Mouse (Mus musculus): ENCODE results near the gene Rcn3. TPM values are rescaled to one million over a fixed set of nuclear protein-coding genes. Genes with fewer than 3 reads are reported as not detected.

Gene Rcn3
- polyA plus RNA-seq, 1 experiment = 7.6 TPM

DNA sequence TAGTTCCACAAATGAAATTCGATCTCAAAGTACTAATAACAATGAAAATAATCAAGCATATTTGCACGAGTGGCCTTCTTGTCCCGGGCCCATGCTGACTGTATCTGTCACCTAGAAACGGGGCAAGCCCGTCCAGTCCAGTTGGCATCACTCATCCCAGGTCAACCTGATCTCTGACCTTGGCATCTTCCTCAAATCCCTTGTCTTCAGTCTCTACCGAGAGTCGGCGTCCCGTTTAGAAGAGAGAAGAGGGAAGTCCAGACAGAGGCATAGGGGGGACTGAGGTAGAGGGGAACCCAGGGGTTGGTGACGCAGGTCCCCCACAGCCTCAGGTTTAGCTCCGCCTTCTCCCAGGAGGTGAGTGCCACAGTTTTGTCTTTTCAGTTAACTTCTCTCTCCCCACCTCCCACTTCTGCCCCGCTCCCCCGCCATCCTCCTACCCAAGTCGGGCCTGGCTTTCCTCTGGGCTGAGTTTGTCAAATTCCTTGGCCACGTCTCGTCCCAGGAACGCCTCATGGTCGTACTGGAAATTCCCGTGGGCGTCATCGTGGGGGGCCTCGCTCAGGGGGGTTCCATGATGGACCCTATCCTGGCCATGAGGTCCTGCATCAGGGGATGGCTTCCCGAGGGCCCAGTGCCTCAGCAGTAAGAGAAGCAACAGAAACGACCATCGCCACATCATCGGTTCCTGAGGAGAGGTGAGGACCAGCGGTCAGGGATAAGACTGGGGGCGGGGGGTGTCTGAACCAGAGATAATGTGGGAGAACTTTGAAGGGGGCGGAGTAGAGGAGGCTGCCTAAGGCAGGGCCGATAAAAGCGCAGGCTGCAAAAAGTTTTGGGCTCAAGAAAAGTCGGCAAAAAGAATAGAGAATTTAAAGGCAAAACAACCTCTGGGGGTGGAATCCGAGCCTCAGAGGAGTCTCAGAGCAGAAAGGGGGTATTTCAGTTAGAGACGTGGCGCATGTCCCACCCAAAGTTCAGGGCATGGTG is 725 bp downstream of the Rcn3 start:
- no peaks in the 10 kb centered on the region; the same call in 1 of the 2 replicates for H3K27me3 ChIP-seq (ENCODE audit: control insufficient read depth, insufficient read depth, low read length)
- H3K27ac ChIP-seq (ENCODE audit: insufficient read depth, low read length) = no peak overlapping the region
- no peak overlapping the region for H3K4me3 ChIP-seq (replicated peaks; ENCODE audit: insufficient read depth, low read depth, low read length)
- no peak for TF ChIP-seq CTCF (IDR thresholded peaks at IDR 0.05; ENCODE audit: borderline replicate concordance, insufficient read depth, low read depth, low read length)
- no peak for TF ChIP-seq POLR2A (IDR thresholded peaks at IDR 0.05; ENCODE audit: borderline replicate concordance, insufficient read depth, low read length)
- no peaks in the 10 kb centered on the region for H3K4me1 ChIP-seq (ENCODE audit: control insufficient read depth, insufficient read depth, low read length)
- no peak for DNase-seq
- WGBS = 22% methylated on average over 35 of the region's 35 CpGs

DNA sequence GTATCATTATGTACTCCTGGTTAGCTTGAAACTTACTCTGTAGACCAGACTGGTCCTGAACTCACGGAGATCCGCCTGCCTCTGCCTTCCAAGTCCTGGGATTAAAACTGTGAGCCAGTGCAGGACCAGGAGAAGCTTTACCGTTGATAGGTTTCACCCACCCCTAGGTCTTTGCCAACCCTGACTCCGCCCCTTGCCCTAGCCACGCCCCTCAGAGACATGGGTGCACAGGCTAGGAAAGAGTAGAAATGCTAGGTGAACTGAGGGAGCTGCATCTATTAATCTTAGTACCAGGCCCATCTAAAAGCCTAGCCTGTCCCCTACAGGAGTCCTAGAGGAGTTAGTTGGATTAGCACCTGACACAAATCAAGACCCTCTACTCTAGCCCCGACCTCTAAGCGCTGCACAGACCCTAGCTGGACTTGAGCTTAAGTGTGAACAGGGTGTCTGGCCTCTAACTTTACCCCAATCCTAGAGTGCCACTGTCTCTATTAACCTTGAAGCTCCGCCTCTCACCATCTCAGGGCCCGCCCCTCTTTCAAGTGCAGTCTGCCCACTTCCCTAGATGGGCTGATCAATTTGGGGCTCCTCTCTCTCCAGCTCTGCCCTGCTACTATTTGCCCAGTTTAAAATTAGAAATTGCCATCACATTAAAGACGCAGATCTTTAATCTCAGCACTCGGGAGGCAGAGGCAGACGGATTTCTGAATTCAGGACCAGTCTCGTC is 1.6 kb downstream of the Rcn3 start:
- Histone ChIP-seq H3K4me1 (ENCODE audit: control insufficient read depth, insufficient read depth, low read length) (no peaks in the 10 kb centered on the region), H3K27me3 (ENCODE audit: control insufficient read depth, insufficient read depth, low read length) (no peaks in the 10 kb centered on the region; the same call in 1 of the 2 replicates), H3K27ac (ENCODE audit: insufficient read depth, low read length) (no peak overlapping the region), H3K4me3 (replicated peaks; ENCODE audit: insufficient read depth, low read depth, low read length) (no peak overlapping the region)
- DNase-seq = no peak
- no peak for TF ChIP-seq CTCF (IDR thresholded peaks at IDR 0.05; ENCODE audit: borderline replicate concordance, insufficient read depth, low read depth, low read length)
- TF ChIP-seq POLR2A (IDR thresholded peaks at IDR 0.05; ENCODE audit: borderline replicate concordance, insufficient read depth, low read length) = no peak
- WGBS = 84% methylated on average over 13 of the region's 13 CpGs

DNA sequence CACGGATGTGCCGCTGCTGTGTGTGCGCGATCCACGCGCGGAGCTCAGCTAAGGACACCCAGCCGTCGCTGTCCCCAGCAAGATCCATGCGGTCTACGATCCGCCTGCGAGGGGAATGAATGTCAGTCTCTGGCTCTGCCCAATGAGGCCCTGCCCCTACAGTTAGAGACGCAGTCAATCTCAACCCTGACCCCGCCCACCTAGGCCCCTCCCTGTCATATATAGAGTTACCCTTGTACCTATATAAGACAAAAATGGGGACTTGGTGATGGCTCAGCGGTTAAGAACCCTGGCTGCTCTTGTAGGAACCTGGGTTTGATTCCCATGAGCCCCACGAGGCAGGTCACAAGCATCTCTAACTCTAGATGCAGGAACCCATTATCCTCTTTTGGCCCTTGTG is 3.4 kb downstream of the Rcn3 start:
- 94% methylated on average over 17 of the region's 17 CpGs for WGBS
- H3K4me3 ChIP-seq (replicated peaks; ENCODE audit: insufficient read depth, low read depth, low read length) = no peak overlapping the region
- no peak for TF ChIP-seq CTCF (IDR thresholded peaks at IDR 0.05; ENCODE audit: borderline replicate concordance, insufficient read depth, low read depth, low read length)
- no peak for TF ChIP-seq POLR2A (IDR thresholded peaks at IDR 0.05; ENCODE audit: borderline replicate concordance, insufficient read depth, low read length)
- H3K27ac ChIP-seq (ENCODE audit: insufficient read depth, low read length) = no peak overlapping the region
- no peaks in the 10 kb centered on the region for H3K4me1 ChIP-seq (ENCODE audit: control insufficient read depth, insufficient read depth, low read length)
- no peak for DNase-seq
- H3K27me3 ChIP-seq (ENCODE audit: control insufficient read depth, insufficient read depth, low read length) = no peaks in the 10 kb centered on the region; the same call in 1 of the 2 replicates

DNA sequence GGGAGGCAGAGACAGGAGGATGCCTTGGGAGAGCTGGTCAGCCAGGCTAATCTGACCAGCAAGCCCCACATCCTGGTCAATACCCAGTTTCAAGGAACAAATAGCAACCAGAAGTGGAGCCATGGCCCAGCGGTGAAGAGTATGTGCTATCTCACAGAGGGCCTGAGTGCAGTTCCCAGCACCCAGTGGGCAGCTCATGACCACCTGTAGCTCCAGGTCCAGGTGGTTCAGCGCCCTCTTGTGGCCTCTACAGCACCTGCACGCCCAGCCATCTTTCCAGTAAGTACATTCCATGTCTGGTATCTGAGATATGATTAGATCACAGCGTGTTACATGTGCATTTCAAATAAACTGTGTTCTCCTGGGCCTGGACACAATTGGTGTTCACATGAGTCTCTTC is 5.9 kb downstream of the Rcn3 start:
- no peak for TF ChIP-seq POLR2A (IDR thresholded peaks at IDR 0.05; ENCODE audit: borderline replicate concordance, insufficient read depth, low read length)
- no peak for TF ChIP-seq CTCF (IDR thresholded peaks at IDR 0.05; ENCODE audit: borderline replicate concordance, insufficient read depth, low read depth, low read length)
- WGBS = 79% methylated on average over 4 of the region's 4 CpGs
- no peaks in the 10 kb centered on the region for H3K27me3 ChIP-seq (ENCODE audit: control insufficient read depth, insufficient read depth, low read length)
- no peaks in the 10 kb centered on the region for H3K4me1 ChIP-seq (ENCODE audit: control insufficient read depth, insufficient read depth, low read length)
- no peak overlapping the region for H3K4me3 ChIP-seq (replicated peaks; ENCODE audit: insufficient read depth, low read depth, low read length)
- H3K27ac ChIP-seq (ENCODE audit: insufficient read depth, low read length) = no peak overlapping the region
- DNase-seq = no peak

DNA sequence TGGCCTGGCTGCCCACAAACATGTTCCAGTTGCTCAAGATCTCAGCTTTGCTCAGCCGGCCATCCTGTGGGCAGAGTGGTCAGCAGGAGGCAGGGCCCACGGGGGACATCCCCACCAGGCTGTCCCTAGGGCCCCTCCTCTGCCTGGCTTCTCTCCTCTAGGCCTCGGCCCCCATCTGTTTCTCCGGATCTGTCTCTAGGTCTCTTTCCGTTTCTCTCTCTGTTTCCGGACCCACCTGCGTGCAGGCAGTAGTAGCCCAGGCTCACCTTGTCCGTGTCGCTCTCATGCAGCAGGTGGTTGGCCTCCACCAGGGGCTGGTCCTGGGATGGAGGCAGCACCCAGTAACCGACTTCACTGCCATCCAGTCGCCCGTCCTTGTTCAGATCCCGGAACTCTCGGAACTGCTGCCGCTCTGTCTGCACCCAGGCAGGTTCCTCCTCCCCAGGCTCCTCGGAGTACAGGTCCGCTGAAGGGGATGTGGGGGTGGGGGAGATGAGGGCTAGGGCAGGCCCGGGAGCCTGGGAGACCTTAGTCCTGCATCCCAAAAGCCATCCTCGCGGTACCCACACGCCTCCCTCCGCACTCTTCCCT is 8.6 kb downstream of the Rcn3 start:
- 80% methylated on average over 22 of the region's 22 CpGs for WGBS
- H3K4me1 ChIP-seq (ENCODE audit: control insufficient read depth, insufficient read depth, low read length) = no peaks in the 10 kb centered on the region
- no peak for TF ChIP-seq CTCF (IDR thresholded peaks at IDR 0.05; ENCODE audit: borderline replicate concordance, insufficient read depth, low read depth, low read length)
- TF ChIP-seq POLR2A (IDR thresholded peaks at IDR 0.05; ENCODE audit: borderline replicate concordance, insufficient read depth, low read length) = no peak
- no peak overlapping the region for H3K27ac ChIP-seq (ENCODE audit: insufficient read depth, low read length)
- H3K27me3 ChIP-seq (ENCODE audit: control insufficient read depth, insufficient read depth, low read length) = no peaks in the 10 kb centered on the region
- H3K4me3 ChIP-seq (replicated peaks; ENCODE audit: insufficient read depth, low read depth, low read length) = no peak overlapping the region
- DNase-seq = no peak

DNA sequence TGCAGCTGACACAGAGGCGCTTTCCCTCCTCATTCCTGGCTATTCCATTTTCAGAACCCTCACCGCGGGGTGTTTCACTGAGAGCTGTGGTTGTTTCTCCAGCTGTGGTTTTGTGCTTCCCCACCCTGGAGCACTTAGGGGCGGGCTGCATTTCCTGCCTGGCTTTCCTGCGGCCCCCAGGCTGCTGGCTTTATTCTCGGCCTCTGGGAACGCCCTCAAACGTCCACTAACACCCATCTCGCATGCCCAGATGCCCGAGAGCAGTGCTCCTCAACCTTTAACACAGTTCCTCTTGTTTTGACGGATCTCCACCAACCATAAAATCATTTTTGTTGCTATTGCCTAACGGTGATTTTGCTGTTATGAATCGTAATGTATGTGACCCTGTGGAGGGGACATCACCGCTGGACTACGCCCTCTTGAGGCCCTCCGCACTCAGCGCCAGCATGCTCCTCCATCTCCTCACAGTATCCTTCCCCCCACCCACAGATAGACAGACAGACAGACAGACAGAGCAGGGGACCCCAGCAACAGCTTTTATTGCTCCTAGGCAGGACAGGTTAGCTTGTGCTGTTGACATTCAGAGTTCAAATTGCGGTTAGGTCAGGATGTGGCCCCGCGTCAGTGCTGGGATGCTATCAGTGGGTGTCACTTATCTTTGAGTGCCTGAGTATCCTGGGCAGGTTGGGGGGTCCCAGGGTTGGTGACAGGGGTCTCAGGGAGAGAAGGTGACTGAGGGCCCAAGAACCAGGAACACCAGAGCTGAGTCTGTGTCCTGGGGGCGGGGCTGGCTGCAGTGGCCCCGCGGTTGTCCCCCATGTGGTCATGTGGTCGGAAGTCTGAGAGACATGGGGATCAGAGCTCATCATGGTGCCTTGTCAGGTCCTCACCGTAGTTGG is 9.4 kb downstream of the Rcn3 start:
- DNase-seq = no peak
- H3K4me3 ChIP-seq (replicated peaks; ENCODE audit: insufficient read depth, low read depth, low read length) = no peak overlapping the region
- 72% methylated on average over 25 of the region's 25 CpGs for WGBS
- no peaks in the 10 kb centered on the region for H3K4me1 ChIP-seq (ENCODE audit: control insufficient read depth, insufficient read depth, low read length)
- no peak overlapping the region; the same call in 1 of the 2 replicates for H3K27ac ChIP-seq (ENCODE audit: insufficient read depth, low read length)
- TF ChIP-seq POLR2A (IDR thresholded peaks at IDR 0.05; ENCODE audit: borderline replicate concordance, insufficient read depth, low read length) (no peak), CTCF (IDR thresholded peaks at IDR 0.05; ENCODE audit: borderline replicate concordance, insufficient read depth, low read depth, low read length) (no peak)
- no peaks in the 10 kb centered on the region for H3K27me3 ChIP-seq (ENCODE audit: control insufficient read depth, insufficient read depth, low read length)

DNA sequence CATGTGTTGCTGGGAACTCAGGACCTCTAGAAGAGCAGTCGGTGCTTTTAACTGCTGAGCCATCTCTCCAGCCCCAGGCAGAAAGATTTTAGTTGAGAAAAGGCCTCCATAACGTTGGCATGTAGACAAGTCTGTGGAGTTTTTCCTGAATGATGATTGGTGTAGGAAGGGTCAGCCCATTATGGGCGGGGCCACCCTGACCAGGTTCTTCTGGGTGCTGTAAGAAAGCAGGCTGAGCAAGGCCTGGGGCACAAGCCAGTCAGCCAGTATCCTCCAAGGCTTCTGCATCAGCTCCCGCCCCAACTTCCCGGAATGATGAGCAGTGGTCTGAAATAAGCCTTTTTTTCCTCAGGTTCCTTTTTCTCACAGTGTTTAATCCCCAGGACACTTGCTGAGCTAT is 11.0 kb downstream of the Rcn3 start:
- TF ChIP-seq CTCF (IDR thresholded peaks at IDR 0.05; ENCODE audit: borderline replicate concordance, insufficient read depth, low read depth, low read length) (no peak), POLR2A (IDR thresholded peaks at IDR 0.05; ENCODE audit: borderline replicate concordance, insufficient read depth, low read length) (no peak)
- no peak overlapping the region for H3K4me3 ChIP-seq (replicated peaks; ENCODE audit: insufficient read depth, low read depth, low read length)
- no peaks in the 10 kb centered on the region for H3K4me1 ChIP-seq (ENCODE audit: control insufficient read depth, insufficient read depth, low read length)
- H3K27me3 ChIP-seq (ENCODE audit: control insufficient read depth, insufficient read depth, low read length) = no peaks in the 10 kb centered on the region
- H3K27ac ChIP-seq (ENCODE audit: insufficient read depth, low read length) = no peak overlapping the region
- DNase-seq = no peak
- WGBS = 58% methylated on average over 5 of the region's 5 CpGs
